Mouse (Mus musculus) gastrocnemius, adult 8-10 months (tissue): ENCODE measurements around the gene Rdm1. TPM values are rescaled to one million over a fixed set of nuclear protein-coding genes. Genes with fewer than 3 reads are reported as not detected.

Source experiments
- DNase-seq, 2 experiments: peaks; one replicate each; pipeline ENCODE4 v3.0.0; 2022; ENCODE audit warnings: low spot score in 2 of 2
- total RNA-seq, 4 experiments: library from RNA; stranded (reverse); gene quantifications; 2 replicates each; pipeline ENCODE4 v1.2.4; 2022

Rdm1 gene
- total RNA-seq, 4 experiments from 2014 or later, result 29.7 to 40.5 (median 33.7) TPM

- no peak for DNase-seq
Measured at GRCm38 (mm10) chr11:101680634-101681325, 53.8 kb downstream of the Rdm1 start.

GRCm38 (mm10) chr11:101681968-101682367 is 55.0 kb downstream of the Rdm1 start:
- DNase-seq, result no peak

GRCm38 (mm10) chr11:101682410-101682960 is 55.5 kb downstream of the Rdm1 start:
- no peak for DNase-seq

Other genes starting within 250 kb of the Rdm1 start
- gene Aarsd1, start 209.6 kb upstream of the Rdm1 start, total RNA-seq, result 10 to 100 TPM; 17.4 to 25.9 (median 25.2) TPM
- 10 to 100 TPM in 2 of 4 experiments, 1 to 10 TPM in 2; 4.4 to 13.0 (median 8.2) TPM for gene Gm27029, start 202.4 kb upstream of the Rdm1 start, total RNA-seq
- gene Rundc1, start 202.1 kb upstream of the Rdm1 start, total RNA-seq, result 1 to 10 TPM; 7.7 to 8.5 (median 7.9) TPM
- 10 to 100 TPM; 82.1 to 86.1 (median 84.0) TPM for gene Ptges3l, start 201.9 kb upstream of the Rdm1 start, total RNA-seq
- gene Rpl27, start 184.9 kb upstream of the Rdm1 start, total RNA-seq, result 10 to 100 TPM; 20.8 to 47.8 (median 31.7) TPM
- gene Ifi35, start 178.8 kb upstream of the Rdm1 start, total RNA-seq, result 1 to 10 TPM; 7.4 to 9.7 (median 8.7) TPM
- gene Rnd2, start 162.2 kb upstream of the Rdm1 start, total RNA-seq, result 1 to 10 TPM; 2.4 to 3.9 (median 3.5) TPM
- gene Vat1, start 161.0 kb upstream of the Rdm1 start, total RNA-seq, result 10 to 100 TPM in 2 of 4 experiments, 1 to 10 TPM in 2; 7.9 to 14.0 (median 9.8) TPM
- gene Brca1, start 75.2 kb upstream of the Rdm1 start, total RNA-seq, result under 1 TPM in 2 of 4 experiments, not detected in 2; 0.07 to 0.11 TPM
- gene Nbr1, start 75.0 kb upstream of the Rdm1 start, total RNA-seq, result 10 to 100 TPM; 61.4 to 66.8 (median 65.4) TPM
- 1 to 10 TPM in 2 of 4 experiments, under 1 TPM in 2; 0.61 to 1.8 (median 1.0) TPM for gene Tmem106a, start 45.0 kb upstream of the Rdm1 start, total RNA-seq
- not detected for gene Gm11634, start 27.9 kb upstream of the Rdm1 start, total RNA-seq
- 10 to 100 TPM in 1 of 4 experiments, 1 to 10 TPM in 3; 4.6 to 10.2 (median 5.7) TPM for gene Arl4d, start 38.3 kb downstream of the Rdm1 start, total RNA-seq
- gene Dhx8, start 105.7 kb downstream of the Rdm1 start, total RNA-seq, result 10 to 100 TPM; 12.3 to 15.0 (median 13.6) TPM
- 1 to 10 TPM; 1.1 to 1.9 (median 1.5) TPM for gene Etv4, start 158.2 kb downstream of the Rdm1 start, total RNA-seq